Mouse (Mus musculus): ENCODE data around the gene Ly6g6c. TPM values are rescaled to one million over a fixed set of nuclear protein-coding genes. Genes with fewer than 3 reads are reported as not detected.
A peak's percentile ranks its signal among the peaks of the same experiment; 100 is the strongest.

The Ly6g6c gene
- total and polyA plus RNA-seq, 2 experiments: not detected

DNA sequence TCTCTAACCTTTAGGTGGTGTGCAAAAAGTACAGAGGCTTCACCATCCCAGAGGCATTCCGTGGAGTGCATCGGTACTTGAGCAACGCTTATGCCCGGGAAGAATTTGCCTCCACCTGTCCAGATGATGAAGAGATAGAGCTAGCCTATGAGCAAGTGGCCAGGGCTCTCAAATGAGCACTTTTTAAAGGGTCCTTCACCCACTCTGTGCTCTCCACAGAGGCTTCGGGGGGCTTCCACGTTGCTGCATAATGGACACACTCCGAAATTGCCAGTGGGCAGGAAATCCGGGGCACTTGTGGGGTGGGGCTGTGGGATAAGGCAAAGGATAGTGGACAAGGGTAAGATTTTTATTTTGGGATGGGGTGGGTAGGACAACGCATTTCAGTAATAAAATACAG, 6.9 kb upstream of the Ly6g6c start:
- Histone ChIP-seq H3K27me3 (ENCODE audit: control insufficient read depth, insufficient read depth, low read length) (no peaks in the 10 kb centered on the region), H3K4me3 (ENCODE audit: insufficient read depth, low read depth, low read length) (no peak overlapping the region), H3K27ac (replicated peaks; ENCODE audit: insufficient read depth, low read depth, low read length) (no peak overlapping the region), H3K4me1 (ENCODE audit: control insufficient read depth, insufficient read depth, low read length) (peaks cover 3% of the 10 kb centered on the region; the same call in 1 of the 2 replicates), H3K9ac (ENCODE audit: low read depth, low read length) (no peak overlapping the region), H3K79me2 (ENCODE audit: control insufficient read depth, insufficient read depth, low read length) (no peaks in the 10 kb centered on the region), H3K36me3 (ENCODE audit: control insufficient read depth, insufficient read depth, low read length) (peaks cover 10% of the 10 kb centered on the region; the same call in 1 of the 2 replicates)
- TF ChIP-seq POLR2A (IDR thresholded peaks at IDR 0.05; ENCODE audit: extremely low read depth, insufficient read depth, low read length): no peak
- no peak for TF ChIP-seq CTCF (IDR thresholded peaks at IDR 0.05; ENCODE audit: low read depth, low read length)
- WGBS: 63% methylated on average over 9 of the region's 9 CpGs
- DNase-seq (ENCODE audit: extremely low read depth, low read depth, low spot score): no peak

DNA sequence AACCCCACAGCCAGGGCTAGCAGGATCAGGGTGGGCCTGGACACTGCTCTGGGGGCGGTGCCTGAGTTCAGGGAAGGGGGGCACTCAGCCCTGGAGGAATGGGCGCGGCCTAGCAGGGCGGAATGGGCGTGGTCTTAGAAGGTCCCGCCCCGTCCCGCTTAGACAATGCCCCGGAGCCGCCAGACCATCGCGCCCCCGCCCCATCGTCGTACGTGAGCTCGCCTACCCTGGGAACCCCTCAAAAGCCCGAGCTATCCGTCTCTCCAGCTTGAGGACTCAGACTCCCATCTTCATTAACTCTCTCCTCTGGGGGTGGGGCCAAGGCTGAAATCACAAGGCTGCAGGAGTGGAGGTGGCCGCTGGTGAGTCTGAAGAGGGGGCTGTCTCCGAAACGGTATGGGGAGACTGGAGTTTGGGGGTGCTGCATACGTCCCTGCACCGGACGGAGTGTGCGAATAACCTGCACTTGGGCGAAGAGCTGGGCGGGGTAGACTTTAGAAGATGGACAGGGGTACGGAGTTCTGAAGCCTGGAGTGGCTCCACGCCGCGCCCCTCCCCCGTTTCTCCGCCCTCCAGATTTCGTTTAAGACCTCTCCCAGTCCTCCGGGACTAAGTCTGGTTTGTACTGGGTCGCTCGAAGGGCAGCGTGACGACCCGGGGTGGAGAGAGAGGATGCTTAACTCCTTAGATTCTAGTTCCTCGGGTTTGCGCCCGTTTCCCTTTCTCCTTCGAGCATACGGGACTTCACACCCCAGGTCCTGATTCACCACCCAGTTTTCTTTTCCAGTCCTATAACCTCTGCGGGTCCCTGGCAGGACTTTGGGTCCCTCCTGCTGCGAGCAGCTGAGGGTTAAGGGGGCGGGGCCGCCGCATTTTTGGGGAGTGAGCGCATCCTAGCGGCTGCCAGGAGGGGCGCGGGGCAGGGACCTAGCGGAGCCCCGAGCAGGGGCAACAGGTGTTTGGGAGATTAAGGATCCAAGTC, 6.0 kb upstream of the Ly6g6c start, which contains the start of gene Ddah2:
Gene Ddah2, plus strand, starts transcription at position 125 of the 982 bp plus-strand sequence.
- Histone ChIP-seq H3K9ac (ENCODE audit: low read depth, low read length) (peak within 1 kb of the TSS; percentile 62), H3K4me3 (ENCODE audit: insufficient read depth, low read depth, low read length) (peak within 1 kb of the TSS; percentile 62), H3K4me1 (ENCODE audit: control insufficient read depth, insufficient read depth, low read length) (peaks cover 3% of the 10 kb centered on the region; the same call in 1 of the 2 replicates), H3K27ac (replicated peaks; ENCODE audit: insufficient read depth, low read depth, low read length) (peak within 1 kb of the TSS; percentile 51), H3K79me2 (ENCODE audit: control insufficient read depth, insufficient read depth, low read length) (no peaks in the 10 kb centered on the region), H3K36me3 (ENCODE audit: control insufficient read depth, insufficient read depth, low read length) (peaks cover 7% of the 10 kb centered on the region; the same call in 1 of the 2 replicates), H3K27me3 (ENCODE audit: control insufficient read depth, insufficient read depth, low read length) (no peaks in the 10 kb centered on the region)
- 3% methylated on average over 57 of the region's 57 CpGs for WGBS
- no peak for DNase-seq (ENCODE audit: extremely low read depth, low read depth, low spot score)
- 0 out of 2 replicates have a peak, but pooled peaks have one; percentile 20 for TF ChIP-seq POLR2A (IDR thresholded peaks at IDR 0.05; ENCODE audit: extremely low read depth, insufficient read depth, low read length)
- TF ChIP-seq CTCF (IDR thresholded peaks at IDR 0.05; ENCODE audit: low read depth, low read length): peak; percentile 81

DNA sequence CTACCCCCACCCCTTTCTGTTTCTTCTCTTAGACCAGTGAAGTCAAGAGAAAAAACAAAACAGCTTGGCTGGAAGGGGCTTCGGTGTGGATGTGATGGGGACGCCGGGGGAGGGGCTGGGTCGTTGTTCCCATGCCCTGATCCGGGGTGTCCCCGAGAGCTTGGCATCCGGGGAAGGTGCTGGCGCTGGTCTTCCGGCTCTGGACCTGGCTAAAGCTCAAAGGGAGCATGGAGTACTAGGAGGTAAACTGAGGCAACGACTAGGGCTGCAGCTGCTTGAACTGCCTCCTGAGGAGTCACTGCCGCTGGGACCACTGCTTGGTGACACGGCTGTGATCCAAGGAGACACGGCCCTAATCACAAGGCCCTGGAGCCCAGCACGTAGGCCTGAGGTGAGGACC, 5.1 kb upstream of the Ly6g6c start:
- H3K27me3 ChIP-seq (ENCODE audit: control insufficient read depth, insufficient read depth, low read length): no peaks in the 10 kb centered on the region; the same call in 1 of the 2 replicates
- no peaks in the 10 kb centered on the region for H3K79me2 ChIP-seq (ENCODE audit: control insufficient read depth, insufficient read depth, low read length)
- DNase-seq (ENCODE audit: extremely low read depth, low read depth, low spot score): no peak
- peak overlapping the region; percentile 62; the same call in 1 of the 2 replicates for H3K4me3 ChIP-seq (ENCODE audit: insufficient read depth, low read depth, low read length)
- 35% methylated on average over 14 of the region's 14 CpGs for whole genome bisulfite sequencing
- H3K4me1 ChIP-seq (ENCODE audit: control insufficient read depth, insufficient read depth, low read length): peaks cover 3% of the 10 kb centered on the region; the same call in 1 of the 2 replicates
- H3K9ac ChIP-seq (ENCODE audit: low read depth, low read length): 0 out of 2 replicates have a peak overlapping the region, but pooled peaks have one; percentile 6
- H3K36me3 ChIP-seq (ENCODE audit: control insufficient read depth, insufficient read depth, low read length): peaks cover 5% of the 10 kb centered on the region; the same call in 1 of the 2 replicates
- TF ChIP-seq POLR2A (IDR thresholded peaks at IDR 0.05; ENCODE audit: extremely low read depth, insufficient read depth, low read length) (no peak), CTCF (IDR thresholded peaks at IDR 0.05; ENCODE audit: low read depth, low read length) (no peak)
- no peak overlapping the region for H3K27ac ChIP-seq (replicated peaks; ENCODE audit: insufficient read depth, low read depth, low read length)

DNA sequence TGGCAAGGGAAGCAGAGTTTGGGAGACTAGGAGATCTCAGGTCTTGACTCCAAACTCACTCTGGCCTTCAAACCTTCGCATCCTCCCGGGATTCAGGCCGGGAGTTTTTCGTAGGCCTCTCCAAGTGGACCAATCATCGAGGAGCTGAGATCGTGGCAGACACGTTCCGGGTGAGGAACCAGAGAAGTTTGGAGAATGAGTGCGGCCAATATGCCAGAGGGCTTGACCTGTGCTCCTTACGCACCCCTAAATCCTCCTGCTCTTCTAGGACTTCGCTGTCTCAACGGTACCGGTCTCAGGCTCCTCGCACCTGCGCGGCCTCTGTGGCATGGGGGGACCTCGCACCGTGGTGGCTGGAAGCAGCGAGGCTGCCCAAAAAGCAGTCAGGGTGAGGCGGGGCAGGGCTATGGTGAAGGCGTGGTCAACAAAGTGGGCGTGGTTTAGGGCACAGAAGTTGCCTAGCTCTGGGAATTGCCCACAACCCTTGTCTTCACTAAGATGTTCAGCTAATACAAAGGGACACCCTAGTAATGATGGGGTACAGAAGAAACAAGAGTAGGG, 4.4 kb upstream of the Ly6g6c start:
- no peak for TF ChIP-seq CTCF (IDR thresholded peaks at IDR 0.05; ENCODE audit: low read depth, low read length)
- Histone ChIP-seq H3K79me2 (ENCODE audit: control insufficient read depth, insufficient read depth, low read length) (no peaks in the 10 kb centered on the region), H3K4me1 (ENCODE audit: control insufficient read depth, insufficient read depth, low read length) (peaks cover 3% of the 10 kb centered on the region; the same call in 1 of the 2 replicates), H3K36me3 (ENCODE audit: control insufficient read depth, insufficient read depth, low read length) (peaks cover 2% of the 10 kb centered on the region; the same call in 1 of the 2 replicates), H3K4me3 (ENCODE audit: insufficient read depth, low read depth, low read length) (no peak overlapping the region), H3K9ac (ENCODE audit: low read depth, low read length) (no peak overlapping the region), H3K27me3 (ENCODE audit: control insufficient read depth, insufficient read depth, low read length) (no peaks in the 10 kb centered on the region; the same call in 1 of the 2 replicates), H3K27ac (replicated peaks; ENCODE audit: insufficient read depth, low read depth, low read length) (no peak overlapping the region)
- DNase-seq (ENCODE audit: extremely low read depth, low read depth, low spot score): no peak
- WGBS: 76% methylated on average over 22 of the region's 22 CpGs

DNA sequence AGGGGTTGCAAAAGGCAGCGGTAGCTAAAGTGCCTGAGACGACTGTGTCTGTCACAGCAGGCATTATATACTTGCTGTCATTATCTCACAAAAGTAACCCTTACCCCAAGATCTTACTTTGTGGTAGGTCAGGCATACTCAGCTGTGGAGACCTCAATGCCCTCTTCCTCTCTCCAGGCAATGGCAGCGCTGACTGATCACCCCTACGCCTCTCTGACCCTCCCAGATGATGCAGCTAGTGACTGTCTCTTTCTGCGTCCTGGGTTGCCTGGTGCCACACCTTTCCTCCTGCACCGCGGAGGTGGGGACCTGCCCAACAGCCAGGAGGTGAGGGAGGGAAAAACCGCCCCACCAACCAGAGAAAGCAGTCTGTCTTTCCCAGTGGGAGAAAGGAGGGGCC, 3.9 kb upstream of the Ly6g6c start:
- WGBS: 91% methylated on average over 8 of the region's 8 CpGs
- peaks cover 2% of the 10 kb centered on the region; the same call in 1 of the 2 replicates for H3K36me3 ChIP-seq (ENCODE audit: control insufficient read depth, insufficient read depth, low read length)

More for the DNA sequence above, 3.9 kb upstream of the Ly6g6c start:
- no peaks in the 10 kb centered on the region for H3K79me2 ChIP-seq (ENCODE audit: control insufficient read depth, insufficient read depth, low read length)
- DNase-seq (ENCODE audit: extremely low read depth, low read depth, low spot score): no peak
- peaks cover 3% of the 10 kb centered on the region; the same call in 1 of the 2 replicates for H3K4me1 ChIP-seq (ENCODE audit: control insufficient read depth, insufficient read depth, low read length)
- peaks cover 2% of the 10 kb centered on the region; the same call in 1 of the 2 replicates for H3K27me3 ChIP-seq (ENCODE audit: control insufficient read depth, insufficient read depth, low read length)
- no peak overlapping the region for H3K4me3 ChIP-seq (ENCODE audit: insufficient read depth, low read depth, low read length)
- no peak overlapping the region for H3K27ac ChIP-seq (replicated peaks; ENCODE audit: insufficient read depth, low read depth, low read length)
- H3K9ac ChIP-seq (ENCODE audit: low read depth, low read length): no peak overlapping the region
- no peak for TF ChIP-seq CTCF (IDR thresholded peaks at IDR 0.05; ENCODE audit: low read depth, low read length)

All from liver, adult 2 months (tissue).